Mouse (Mus musculus) heart, embryonic 12.5 days (tissue): ENCODE data around the gene Cryab. TPM values are rescaled to one million over a fixed set of nuclear protein-coding genes. Genes with fewer than 3 reads are reported as not detected.

ENCODE experiments used
- ATAC-seq: fragments of 200-750 bp; cut with Nextera tagmentation; 2 replicates; pipeline ENCODE4 v1.8.0; 2017; ENCODE audit warnings: moderate TSS enrichment, moderate library complexity; ENCODE audit not compliant: insufficient number of reproducible peaks, low FRiP score
- H3K27ac ChIP-seq: fragments of 300-500 bp; sonication (generic); 2 replicates; pipeline ENCODE4 v1.5.1; 2016; ENCODE audit warnings: mild to moderate bottlenecking, moderate library complexity; ENCODE audit not compliant: poor library complexity, severe bottlenecking
- H3K27me3 ChIP-seq: fragments of 300-500 bp; sonication (generic); replicated peaks from 2 replicates; pipeline ENCODE4 v1.6.1; 2016; ENCODE audit warnings: mild to moderate bottlenecking, moderate library complexity
- H3K36me3 ChIP-seq: fragments of 300-500 bp; sonication (generic); 2 replicates; pipeline ENCODE4 v1.6.1; 2016; ENCODE audit warnings: mild to moderate bottlenecking, moderate library complexity
- H3K4me1 ChIP-seq: fragments of 300-500 bp; sonication (generic); replicated peaks from 2 replicates; pipeline ENCODE4 v1.6.1; 2016; ENCODE audit warnings: mild to moderate bottlenecking
- H3K4me2 ChIP-seq: fragments of 300-500 bp; sonication (generic); 2 replicates; pipeline ENCODE4 v1.6.1; 2016; ENCODE audit warnings: mild to moderate bottlenecking, moderate library complexity
- H3K4me3 ChIP-seq: fragments of 300-500 bp; sonication (generic); 2 replicates; pipeline ENCODE4 v1.5.1; 2016; ENCODE audit warnings: mild to moderate bottlenecking
- H3K9ac ChIP-seq: fragments of 300-500 bp; sonication (generic); 2 replicates; pipeline ENCODE4 v1.6.1; 2016; ENCODE audit warnings: mild to moderate bottlenecking, moderate library complexity
- H3K9me3 ChIP-seq: fragments of 300-500 bp; sonication (generic); replicated peaks from 2 replicates; pipeline ENCODE4 v1.6.1; 2016; ENCODE audit warnings: mild to moderate bottlenecking, moderate library complexity
- WGBS: fragments of 180-500 bp; shearing (Covaris S2); methylation state at CpG from one replicate; pipeline ENCODE4 v1.1.7; 2016; 5-methylcytosine and 5-hydroxymethylcytosine counted together
- polyA plus RNA-seq: library from polyadenylated mRNA; unstranded; fragments of >200 nt; fragmentation: Nextera tagmentation; extraction: Ambion mirVana; gene quantifications from 2 replicates; pipeline ENCODE4 v1.2.1, GENCODE M21; 2016

Cryab gene
- polyA plus RNA-seq, 1 experiment from 2014 or later: 1,032 TPM

DNA sequence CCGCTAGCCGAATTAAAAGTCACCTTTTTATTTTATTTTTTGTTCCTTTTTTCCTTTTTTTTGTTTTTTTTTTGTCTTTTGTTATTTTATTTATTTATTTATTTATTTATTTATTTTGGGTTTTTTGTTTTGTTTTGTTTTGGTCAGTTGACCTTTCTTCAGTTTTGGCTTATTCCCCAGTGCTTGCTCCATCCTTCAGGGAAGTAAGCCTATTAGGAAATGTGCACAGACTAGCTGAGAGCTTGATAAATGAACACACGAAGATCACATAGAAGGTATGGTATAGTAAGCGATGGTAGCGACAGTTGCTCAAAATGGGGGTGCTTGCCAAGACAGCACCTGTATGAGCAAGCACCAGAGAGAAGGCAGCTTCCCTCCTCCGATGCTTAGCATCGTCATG is 46.5 kb downstream of the Cryab start:
- Histone ChIP-seq H3K4me3 (no peak overlapping the region), H3K4me1 (no peaks in the 10 kb centered on the region), H3K36me3 (peaks cover 51% of the 10 kb centered on the region), H3K9me3 (no peaks in the 10 kb centered on the region), H3K27ac (no peak overlapping the region), H3K4me2 (no peak overlapping the region), H3K9ac (no peak overlapping the region), H3K27me3 (no peaks in the 10 kb centered on the region)
- WGBS: 88% methylated on average over 7 of the region's 7 CpGs
- no peak for ATAC-seq

DNA sequence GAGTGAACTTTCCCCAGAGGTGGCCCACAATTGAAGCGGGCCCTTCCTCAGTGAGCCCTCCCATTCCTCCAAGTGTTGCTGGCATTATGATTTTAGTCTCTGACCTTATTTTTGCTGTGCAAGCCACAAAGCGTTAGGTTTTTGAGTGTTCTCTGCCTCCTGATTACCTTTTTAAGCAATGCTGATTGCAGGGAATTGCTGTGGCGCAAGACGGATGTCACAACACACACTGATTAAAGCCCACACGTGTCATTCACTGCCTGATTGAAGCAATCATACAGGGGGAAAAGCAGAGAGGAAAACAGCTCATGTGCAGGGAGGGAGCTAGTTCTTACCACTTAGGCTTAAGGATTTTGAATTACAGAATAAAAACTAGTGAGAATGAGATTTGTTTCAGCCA is 47.2 kb downstream of the Cryab start:
- 88% methylated on average over 5 of the region's 5 CpGs for WGBS
- Histone ChIP-seq H3K36me3 (peaks cover 56% of the 10 kb centered on the region), H3K9ac (no peak overlapping the region), H3K27ac (no peak overlapping the region), H3K4me1 (no peaks in the 10 kb centered on the region), H3K27me3 (no peaks in the 10 kb centered on the region), H3K9me3 (no peaks in the 10 kb centered on the region), H3K4me3 (no peak overlapping the region), H3K4me2 (no peak overlapping the region)
- ATAC-seq: no peak

DNA sequence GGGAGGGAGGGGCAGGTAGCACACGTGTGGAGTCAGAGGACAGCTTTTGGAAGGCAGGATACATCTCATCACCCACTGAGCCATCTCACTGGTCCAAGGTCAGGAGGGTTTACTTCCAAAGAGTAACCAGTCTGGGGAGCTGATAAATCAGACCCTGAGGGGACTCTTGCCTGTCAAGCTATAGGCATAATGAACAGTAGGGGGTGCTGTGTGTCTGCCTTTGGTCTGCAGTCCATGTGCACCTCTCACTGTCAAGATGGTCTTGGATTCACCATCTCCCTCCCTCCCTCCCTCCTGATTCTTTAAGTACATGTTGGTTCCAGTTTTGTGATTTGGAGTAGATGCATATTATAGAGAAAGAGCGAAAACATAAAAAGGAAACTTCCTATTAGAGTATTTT is 49.9 kb downstream of the Cryab start:
- ATAC-seq: no peak
- peaks cover 65% of the 10 kb centered on the region for H3K36me3 ChIP-seq
- WGBS: 51% methylated on average over 2 of the region's 2 CpGs

DNA sequence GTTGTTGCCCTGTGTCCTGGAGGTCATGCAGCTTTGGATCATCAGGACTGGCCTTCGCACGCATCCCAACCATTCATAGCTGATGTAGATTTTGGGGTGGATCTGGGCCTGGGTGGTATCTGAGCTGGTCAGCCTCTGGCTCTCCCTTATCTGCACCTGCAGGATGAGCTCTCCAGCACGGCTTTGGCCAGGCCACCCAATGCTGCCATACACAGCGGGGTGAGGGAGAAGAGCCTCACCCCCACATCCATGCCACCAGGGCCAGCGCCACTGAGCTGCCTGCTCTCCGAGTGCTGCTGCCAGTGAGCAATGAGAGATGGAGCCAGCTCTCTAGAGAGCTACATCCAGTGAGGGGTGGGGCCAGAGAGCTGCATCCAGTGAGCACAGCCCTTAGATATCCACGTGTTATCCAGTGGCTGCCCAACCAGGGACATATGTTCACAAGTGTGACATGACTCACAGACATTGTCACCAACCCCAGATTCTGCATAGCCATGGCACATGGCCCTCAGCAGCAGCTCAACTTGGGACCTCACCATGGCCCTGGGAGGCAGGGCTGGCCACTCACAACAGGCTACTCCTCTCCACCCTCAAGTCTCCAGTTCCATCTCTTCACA is 52.0 kb downstream of the Cryab start:
- Histone ChIP-seq H3K4me2 (no peak overlapping the region), H3K4me1 (no peaks in the 10 kb centered on the region), H3K36me3 (peaks cover 76% of the 10 kb centered on the region), H3K4me3 (no peak overlapping the region), H3K27ac (no peak overlapping the region), H3K9me3 (no peaks in the 10 kb centered on the region), H3K9ac (no peak overlapping the region), H3K27me3 (no peaks in the 10 kb centered on the region)
- 72% methylated on average over 7 of the region's 7 CpGs for WGBS
- peak; percentile 91 for ATAC-seq

More for the DNA sequence above, 49.9 kb downstream of the Cryab start:
- Histone ChIP-seq H3K4me2 (no peak overlapping the region), H3K9me3 (no peaks in the 10 kb centered on the region), H3K4me1 (no peaks in the 10 kb centered on the region), H3K27ac (no peak overlapping the region), H3K27me3 (no peaks in the 10 kb centered on the region), H3K4me3 (no peak overlapping the region), H3K9ac (no peak overlapping the region)

Other genes starting within 250 kb of the Cryab start
- 82.2 and 84.1 TPM in 2 replicates for gene Pts, start 222.6 kb upstream of the Cryab start, polyA plus RNA-seq
- gene Il18, start 196.5 kb upstream of the Cryab start, polyA plus RNA-seq: 3.9 and 4.0 TPM in 2 replicates
- gene Bco2, start 196.1 kb upstream of the Cryab start, polyA plus RNA-seq: 0.08 TPM in 1 of 2 replicates, not detected in the other
- gene Tex12, start 190.0 kb upstream of the Cryab start, polyA plus RNA-seq: 0.22 TPM in 1 of 2 replicates, not detected in the other
- 570 and 575 TPM in 2 replicates for gene Sdhd, start 147.5 kb upstream of the Cryab start, polyA plus RNA-seq
- 290 and 305 TPM in 2 replicates for gene Timm8b, start 147.4 kb upstream of the Cryab start, polyA plus RNA-seq
- gene Pih1d2, start 134.0 kb upstream of the Cryab start, polyA plus RNA-seq: 2.5 and 3.0 TPM in 2 replicates
- 20.4 and 21.0 TPM in 2 replicates for gene Nkapd1, start 133.9 kb upstream of the Cryab start, polyA plus RNA-seq
- gene Dlat, start 91.5 kb upstream of the Cryab start, polyA plus RNA-seq: 138 and 147 TPM in 2 replicates
- gene Dixdc1, start 11.8 kb upstream of the Cryab start, polyA plus RNA-seq: 9.2 and 10.8 TPM in 2 replicates
- gene 2310030G06Rik, start 4.8 kb upstream of the Cryab start, polyA plus RNA-seq: 9.5 and 13.2 TPM in 2 replicates
- 284 and 285 TPM in 2 replicates for gene Hspb2, start 1.0 kb downstream of the Cryab start, polyA plus RNA-seq
- 8.0 and 10.3 TPM in 2 replicates for gene Fdxacb1, start 16.9 kb downstream of the Cryab start, polyA plus RNA-seq
- gene Alg9, start 23.7 kb downstream of the Cryab start, polyA plus RNA-seq: 38.6 TPM in 2 replicates
- gene 1110032A03Rik, start 24.2 kb downstream of the Cryab start, polyA plus RNA-seq: 19.9 and 20.7 TPM in 2 replicates
- gene Ppp2r1b, start 94.0 kb downstream of the Cryab start, polyA plus RNA-seq: 61.1 and 62.1 TPM in 2 replicates